Mouse (Mus musculus) cerebellum, adult 11-12 months (tissue): Measurements from ENCODE around the gene H1f0.
"Not testable (repeated sequence)": the region's sequence is repeated elsewhere in the genome, so short reads cannot be mapped to it uniquely, and the experiment has no call there.

Experiments
- DNase-seq: peaks from one replicate; pipeline ENCODE4 v3.0.0; 2022

H1f0 gene

DNA sequence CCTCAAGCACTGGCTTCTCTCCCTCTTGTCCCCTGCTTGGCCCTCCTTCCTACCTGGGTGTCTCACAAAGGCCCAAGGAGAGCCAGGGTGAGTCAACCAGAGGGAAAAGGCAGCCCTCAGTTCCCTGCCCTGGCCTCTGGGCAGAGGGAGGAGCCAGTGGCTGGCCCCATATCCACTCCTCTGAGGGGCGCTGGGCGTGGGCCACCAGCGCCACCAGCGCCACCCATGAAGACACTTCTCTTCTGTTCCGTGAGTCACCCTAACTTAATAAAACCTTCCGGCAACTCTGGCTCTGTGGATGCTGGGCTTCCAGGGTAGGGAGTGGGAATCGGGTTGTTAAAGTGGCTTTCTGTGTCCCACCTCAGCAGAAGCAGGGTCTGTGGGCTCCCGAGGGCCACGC, 22.7 kb upstream of the H1f0 start:
- no peak for DNase-seq

- DNase-seq: no peak
Observed at GRCm38 (mm10) chr15:79006638-79007037, 21.6 kb upstream of the H1f0 start.

DNA sequence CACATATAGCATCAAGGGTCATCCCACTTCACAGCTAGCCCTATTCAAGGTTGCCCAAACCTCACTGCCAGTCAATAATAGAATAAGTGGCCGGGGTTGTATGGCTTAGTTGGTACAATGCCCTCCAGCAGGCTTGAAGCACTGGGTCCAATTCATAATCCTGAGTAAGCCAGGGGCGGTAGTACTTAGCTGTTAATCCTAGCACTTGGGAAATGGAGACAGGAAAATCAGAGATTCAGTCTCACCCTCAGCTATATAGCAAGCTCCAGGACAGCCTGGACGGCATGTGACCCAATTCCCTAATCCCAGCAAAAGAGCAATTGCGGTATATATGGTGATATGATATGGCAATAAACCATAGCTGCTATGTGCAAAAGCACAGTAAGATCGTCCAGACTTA, 21.2 kb upstream of the H1f0 start:
- DNase-seq: no peak

- DNase-seq: not testable (repeated sequence)
Observed at GRCm38 (mm10) chr15:79007836-79008235, 20.4 kb upstream of the H1f0 start.

DNA sequence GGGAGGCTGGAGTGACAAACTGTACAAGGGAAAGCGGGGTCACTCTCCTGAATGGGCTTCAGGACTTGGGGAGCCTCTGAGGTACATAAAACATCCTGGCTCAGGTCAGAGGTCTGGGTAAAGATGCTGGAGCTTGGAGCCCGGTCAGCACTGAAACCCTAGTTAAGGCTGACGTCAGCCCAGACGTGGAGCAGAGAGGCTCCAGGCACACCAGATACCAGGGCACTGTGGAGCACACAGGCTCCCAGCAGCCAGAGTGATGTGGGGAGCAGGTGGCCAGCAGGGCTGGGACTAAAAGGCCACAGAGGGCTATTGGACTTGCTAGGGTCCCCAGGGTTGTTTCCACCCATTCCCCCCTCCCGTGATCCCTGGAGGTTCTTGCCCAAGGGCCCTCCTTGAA, 18.5 kb upstream of the H1f0 start:
- DNase-seq: no peak

- DNase-seq: no peak
Observed at GRCm38 (mm10) chr15:79011550-79011949, 16.7 kb upstream of the H1f0 start.

GRCm38 (mm10) chr15:79013382-79013781, 14.9 kb upstream of the H1f0 start:
- DNase-seq: no peak

- no peak for DNase-seq
Observed at GRCm38 (mm10) chr15:79018191-79018590, 10.1 kb upstream of the H1f0 start.

DNA sequence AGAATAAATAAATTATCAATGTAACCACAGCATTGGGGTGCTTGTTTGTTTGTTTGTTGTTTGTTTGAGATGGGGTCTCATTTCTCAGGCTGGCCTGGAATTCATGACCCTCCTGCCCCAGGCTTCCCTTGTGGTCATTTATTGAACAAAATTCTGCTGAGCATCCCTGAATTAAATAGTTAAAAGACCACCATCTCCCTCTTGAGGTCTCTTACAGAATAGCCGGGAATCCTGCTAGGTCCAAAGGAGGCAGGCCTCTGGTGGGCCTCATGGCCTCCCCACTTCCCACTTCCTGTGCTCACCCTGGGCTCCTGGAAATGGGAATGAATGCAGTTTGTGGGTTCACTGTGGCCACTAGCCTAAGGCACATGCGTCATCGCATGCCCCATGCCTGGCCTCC, 9.4 kb upstream of the H1f0 start:
- DNase-seq: no peak

DNA sequence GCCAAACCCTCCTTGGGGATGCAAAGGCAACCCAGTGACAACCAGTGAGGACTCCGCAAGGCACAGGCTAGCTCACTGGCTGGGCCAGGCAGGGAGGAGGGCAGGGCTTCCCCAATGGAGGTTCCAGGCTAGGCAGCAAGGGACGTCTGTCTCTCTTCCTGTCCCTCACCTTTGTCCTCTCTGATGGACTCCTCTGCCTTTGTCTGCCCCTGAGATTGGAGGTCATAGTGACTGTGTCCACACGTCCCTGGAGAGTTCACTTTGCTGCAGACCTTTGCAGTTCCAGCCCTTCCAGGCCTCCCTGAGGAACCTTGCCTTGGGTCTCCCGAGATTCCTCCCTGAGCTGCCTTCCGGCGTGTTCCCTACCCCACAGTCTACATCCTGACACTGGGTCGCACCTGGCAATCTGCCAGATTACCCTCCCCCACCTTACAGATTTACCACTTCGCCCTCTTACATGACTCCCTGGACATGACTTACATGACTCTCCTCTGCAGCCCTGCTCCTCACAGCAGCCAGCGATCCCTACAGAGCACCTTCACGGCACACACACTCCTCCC, 5.5 kb upstream of the H1f0 start:
- DNase-seq: peak; percentile 34

GRCm38 (mm10) chr15:79023366-79023765, 4.9 kb upstream of the H1f0 start:
- DNase-seq: no peak

GRCm38 (mm10) chr15:79025687-79026308, 2.5 kb upstream of the H1f0 start:
- no peak for DNase-seq

- peak; percentile 68 for DNase-seq
Observed at GRCm38 (mm10) chr15:79026511-79027290, 1.5 kb upstream of the H1f0 start.

GRCm38 (mm10) chr15:79027291-79028205, 702 bp upstream of the H1f0 start:
- DNase-seq: peak; percentile 76

DNA sequence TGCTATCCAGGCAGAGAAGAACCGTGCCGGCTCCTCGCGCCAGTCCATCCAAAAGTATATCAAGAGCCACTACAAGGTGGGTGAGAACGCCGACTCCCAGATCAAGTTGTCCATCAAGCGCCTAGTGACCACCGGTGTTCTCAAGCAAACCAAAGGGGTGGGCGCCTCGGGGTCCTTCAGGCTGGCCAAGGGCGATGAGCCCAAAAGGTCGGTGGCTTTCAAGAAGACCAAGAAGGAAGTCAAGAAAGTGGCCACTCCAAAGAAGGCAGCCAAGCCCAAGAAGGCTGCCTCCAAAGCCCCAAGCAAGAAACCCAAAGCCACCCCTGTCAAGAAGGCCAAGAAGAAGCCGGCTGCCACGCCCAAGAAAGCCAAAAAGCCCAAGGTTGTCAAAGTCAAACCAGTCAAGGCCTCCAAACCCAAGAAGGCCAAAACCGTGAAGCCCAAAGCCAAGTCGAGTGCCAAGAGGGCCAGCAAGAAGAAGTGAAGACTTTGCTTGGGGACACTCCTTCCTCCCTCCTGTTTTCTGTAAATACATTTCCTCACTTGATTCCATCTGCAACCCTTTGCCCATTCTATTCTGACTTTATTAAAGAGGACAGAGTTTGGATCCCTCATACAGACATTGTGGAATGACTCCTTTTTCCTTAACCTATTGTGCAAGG, 704 bp downstream of the H1f0 start:
- peak; percentile 63 for DNase-seq

- DNase-seq: peak; percentile 48
Observed at GRCm38 (mm10) chr15:79029519-79030241, 1.4 kb downstream of the H1f0 start.

DNA sequence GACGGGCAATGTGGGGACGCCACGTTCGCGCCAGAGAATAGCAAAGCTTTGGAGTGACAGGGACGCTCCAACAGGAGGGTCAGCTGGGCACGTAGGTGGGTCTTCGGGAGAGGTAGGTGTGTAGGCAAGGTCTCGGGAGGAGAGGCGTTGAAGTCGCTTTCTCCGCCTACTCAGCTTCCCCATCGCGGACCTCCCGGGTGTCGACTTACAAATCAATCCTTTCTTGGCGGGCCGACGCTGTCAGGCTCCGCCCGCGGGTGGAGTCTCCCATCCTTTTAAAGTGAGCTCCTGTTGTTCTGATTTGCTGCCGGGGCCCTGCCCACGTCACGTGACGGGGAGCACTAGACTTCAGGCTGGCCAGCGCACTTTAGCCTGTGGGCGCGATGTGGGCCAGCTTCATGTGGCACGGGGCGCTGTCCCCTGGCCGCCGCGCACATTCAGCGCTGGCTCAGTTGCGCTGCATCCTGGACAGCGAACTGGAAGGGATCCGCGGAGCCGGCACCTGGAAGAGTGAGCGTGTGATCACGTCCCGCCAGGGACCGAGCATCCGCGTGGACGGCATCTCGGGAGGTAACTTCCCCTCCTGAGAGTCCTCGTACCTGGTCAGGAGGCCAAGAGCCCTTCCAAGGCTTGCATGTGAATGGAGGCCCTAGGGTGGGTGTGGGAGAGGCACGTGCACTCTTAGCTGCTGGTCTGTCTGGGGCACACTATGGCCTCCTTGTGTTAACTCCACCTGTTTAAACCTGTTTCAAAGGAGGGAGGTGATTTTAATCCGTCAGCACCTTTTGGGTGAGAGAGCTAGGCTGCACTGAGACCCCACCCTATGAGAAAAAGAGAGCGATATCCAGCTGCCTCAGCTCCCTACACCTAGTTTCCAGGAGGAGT, 2.5 kb downstream of the H1f0 start:
- peak; percentile 92 for DNase-seq

DNA sequence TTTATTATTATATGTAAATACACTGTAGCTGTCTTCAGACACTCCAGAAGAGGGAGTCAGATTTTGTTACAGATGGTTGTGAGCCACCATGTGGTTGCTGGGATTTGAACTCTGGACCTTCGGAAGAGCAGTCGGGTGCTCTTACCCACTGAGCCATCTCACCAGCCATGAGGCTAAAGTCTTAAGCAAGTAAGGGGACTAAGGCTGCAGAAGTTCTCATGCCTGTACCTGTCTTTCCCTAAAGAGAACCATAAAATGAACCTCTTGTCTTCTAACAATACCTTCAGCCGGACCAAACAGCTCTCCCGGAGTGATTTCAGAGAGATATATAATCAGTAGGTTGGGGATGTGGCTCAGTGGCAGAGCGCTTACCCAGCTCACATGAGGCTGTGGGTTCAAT, 3.7 kb downstream of the H1f0 start:
- not testable (repeated sequence) for DNase-seq

- DNase-seq: peak; percentile 68
Observed at GRCm38 (mm10) chr15:79037913-79038328, 9.7 kb downstream of the H1f0 start.

GRCm38 (mm10) chr15:79038331-79038730, 10.1 kb downstream of the H1f0 start:
- DNase-seq: no peak

DNA sequence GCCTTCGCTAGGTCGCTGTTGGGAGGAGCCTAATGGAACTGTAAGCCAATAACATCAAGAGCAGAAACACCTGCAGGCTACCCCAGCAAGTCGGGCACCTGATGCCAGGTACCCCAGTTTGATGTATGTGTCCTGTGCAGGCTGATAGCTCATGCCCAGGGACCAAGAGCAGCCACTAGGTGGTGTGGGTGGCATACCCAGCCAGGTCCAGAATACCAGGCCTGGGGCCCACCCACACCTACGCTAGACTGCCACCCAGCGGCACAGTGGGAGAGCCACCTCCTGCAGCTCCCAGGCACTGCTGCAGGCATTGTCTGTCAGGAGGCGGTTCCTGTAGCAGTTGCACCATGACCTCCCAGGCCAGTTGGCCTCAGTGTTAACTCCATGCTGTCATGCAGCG, 10.6 kb downstream of the H1f0 start:
- DNase-seq: peak; percentile 66
